In genomic region chr7:35850426-35850825, GRCm38 (mm10) we compare ENCODE assay signal across 20 mouse cellular contexts. TPM values are rescaled to one million over a fixed set of nuclear protein-coding genes. Genes with fewer than 3 reads are reported as not detected.
DNase-seq lines count a peak whose midpoint lies in the region; ATAC-seq and TF ChIP-seq lines count a peak whose summit lies in the region.
"Had no signal": no experiment of that assay in that cellular context is flagged by ENCODE, and none has a peak within 500 bp of the region (broad histone marks: within the 10 kb centered on the region; RNA-seq: fewer than 3 reads in every experiment).

No protein-coding gene starts in this region.

- TF ChIP-seq CTCF in brain, embryonic 14.5 days (IDR thresholded peaks at IDR 0.05; ENCODE audit: borderline replicate concordance, extremely low read depth, insufficient read depth, insufficient read length), result no peak

- no peaks in the 10 kb centered on the region for H3K27me3 ChIP-seq in forebrain, embryonic 14.5 days (replicated peaks; ENCODE audit: control insufficient read depth, insufficient read depth, low read length)
- no peaks in the 10 kb centered on the region for H3K27me3 ChIP-seq in forebrain, embryonic 10.5 days (ENCODE audit: poor library complexity, severe bottlenecking)
- H3K27me3 ChIP-seq in limb, embryonic 14.5 days (ENCODE audit: control insufficient read depth, insufficient read depth, low read length), result no peaks in the 10 kb centered on the region
- peaks cover 27% of the 10 kb centered on the region; the same call in 1 of the 2 replicates for H3K27me3 ChIP-seq in limb, embryonic 10.5 days (ENCODE audit: low read depth, poor library complexity, severe bottlenecking)
- H3K27me3 ChIP-seq: midbrain, embryonic 12.5 days; neural tube, embryonic 15.5 days had no signal

- H3K27ac ChIP-seq in forebrain, embryonic 14.5 days (ENCODE audit: low read depth, low read length), result no peak overlapping the region
- no peak overlapping the region for H3K27ac ChIP-seq in forebrain, embryonic 10.5 days
- no peak overlapping the region for H3K27ac ChIP-seq in limb, embryonic 14.5 days (replicated peaks; ENCODE audit: low read depth, low read length)
- no peak overlapping the region for H3K27ac ChIP-seq in limb, embryonic 10.5 days
- H3K27ac ChIP-seq: macrophage; midbrain, embryonic 12.5 days; neural tube, embryonic 15.5 days had no signal

- no peak overlapping the region for H3K9ac ChIP-seq in forebrain, embryonic 14.5 days (ENCODE audit: low read length)
- no peak overlapping the region for H3K9ac ChIP-seq in limb, embryonic 14.5 days (ENCODE audit: low read depth, low read length, severe bottlenecking)
- H3K9ac ChIP-seq: forebrain, postnatal 0 days; midbrain, embryonic 12.5 days; neural tube, embryonic 15.5 days had no signal

- H3K9me3 ChIP-seq in forebrain, embryonic 14.5 days (replicated peaks; ENCODE audit: control insufficient read depth, low read length), result no peaks in the 10 kb centered on the region
- no peaks in the 10 kb centered on the region for H3K9me3 ChIP-seq in forebrain, embryonic 10.5 days
- no peaks in the 10 kb centered on the region for H3K9me3 ChIP-seq in limb, embryonic 14.5 days (ENCODE audit: control insufficient read depth, low read length)
- H3K9me3 ChIP-seq in limb, embryonic 10.5 days (replicated peaks), result no peaks in the 10 kb centered on the region
- H3K9me3 ChIP-seq: midbrain, embryonic 12.5 days; neural tube, embryonic 15.5 days had no signal

- TF ChIP-seq POLR2A in limb, embryonic 14.5 days (IDR thresholded peaks at IDR 0.05; ENCODE audit: borderline replicate concordance, extremely low read depth, insufficient read depth, insufficient read length), result no peak
- TF ChIP-seq POLR2A in brain, embryonic 14.5 days (IDR thresholded peaks at IDR 0.05; ENCODE audit: borderline replicate concordance, extremely low read depth, insufficient read depth, insufficient read length, poor library complexity, severe bottlenecking), result no peak

- no peaks in the 10 kb centered on the region for H3K4me1 ChIP-seq in forebrain, embryonic 14.5 days (ENCODE audit: control insufficient read depth, insufficient read depth, low read length)
- H3K4me1 ChIP-seq in forebrain, embryonic 10.5 days, result peaks cover 8% of the 10 kb centered on the region; the same call in 1 of the 2 replicates
- H3K4me1 ChIP-seq in limb, embryonic 14.5 days (ENCODE audit: control insufficient read depth, insufficient read depth, low read length), result 0 out of 2 replicates have a peak, but pooled peaks cover 8% of the 10 kb centered on the region
- peaks cover 20% of the 10 kb centered on the region for H3K4me1 ChIP-seq in limb, embryonic 10.5 days
- H3K4me1 ChIP-seq: midbrain, embryonic 12.5 days had no signal

- DNase-seq in forebrain, embryonic 14.5 days (ENCODE audit: low spot score), result peak; percentile 45
- no peak for DNase-seq in forebrain, embryonic 10.5 days (ENCODE audit: extremely low spot score, low spot score)
- DNase-seq in limb, embryonic 14.5 days (ENCODE audit: low spot score), result peak; percentile 38
- no peak for DNase-seq in limb, embryonic 10.5 days (ENCODE audit: low spot score)
- peak; percentile 60 for DNase-seq in brain, embryonic 14.5 days (ENCODE audit: low read depth)
- peak; percentile 48 for DNase-seq in lung, postnatal 14 days
- no peak for DNase-seq in adrenal gland, adult 8-10 months
- no peak for DNase-seq in layer of hippocampus, postnatal 25 days (ENCODE audit: extremely low spot score in 1 of 2, low spot score in 1 of 2)
- DNase-seq: adrenal gland, postnatal 25 days; cerebellum, adult 8-10 months; embryo, embryonic 11 days; forebrain, postnatal 0 days; gastrocnemius, postnatal 10 days; kidney, adult 2 months; kidney, postnatal 36 days had no signal

- H3K36me3 ChIP-seq in forebrain, embryonic 14.5 days (ENCODE audit: control insufficient read depth, insufficient read depth, low read length), result no peaks in the 10 kb centered on the region
- H3K36me3 ChIP-seq in forebrain, embryonic 10.5 days (replicated peaks), result no peaks in the 10 kb centered on the region
- H3K36me3 ChIP-seq in limb, embryonic 14.5 days (ENCODE audit: control insufficient read depth, insufficient read depth, low read length), result no peaks in the 10 kb centered on the region
- H3K36me3 ChIP-seq in limb, embryonic 10.5 days, result no peaks in the 10 kb centered on the region
- H3K36me3 ChIP-seq: midbrain, embryonic 12.5 days; neural tube, embryonic 15.5 days had no signal

- 78% methylated on average over 5 of the region's 5 CpGs for WGBS in forebrain, embryonic 14.5 days
- WGBS in forebrain, embryonic 10.5 days, result 82% methylated on average over 5 of the region's 5 CpGs
- WGBS in limb, embryonic 14.5 days, result 56% methylated on average over 5 of the region's 5 CpGs
- WGBS in limb, embryonic 10.5 days, result 72% methylated on average over 5 of the region's 5 CpGs

- no peak for ATAC-seq in forebrain, embryonic 14.5 days
- no peak for ATAC-seq in limb, embryonic 14.5 days (ENCODE audit: low FRiP score, low read depth)
- ATAC-seq: forebrain, postnatal 0 days had no signal

- no peak overlapping the region for H3K4me3 ChIP-seq in forebrain, embryonic 14.5 days (ENCODE audit: low read depth, low read length)
- H3K4me3 ChIP-seq in forebrain, embryonic 10.5 days, result no peak overlapping the region
- no peak overlapping the region for H3K4me3 ChIP-seq in limb, embryonic 14.5 days (replicated peaks; ENCODE audit: low read length)
- H3K4me3 ChIP-seq in limb, embryonic 10.5 days, result no peak overlapping the region
- H3K4me3 ChIP-seq: midbrain, embryonic 12.5 days; myocyte; neural tube, embryonic 15.5 days had no signal

- H3K4me2 ChIP-seq in forebrain, embryonic 14.5 days (ENCODE audit: low read length), result no peak overlapping the region
- H3K4me2 ChIP-seq in limb, embryonic 14.5 days (replicated peaks; ENCODE audit: low read depth, low read length, severe bottlenecking), result no peak overlapping the region
- H3K4me2 ChIP-seq: liver, embryonic 11.5 days; midbrain, embryonic 12.5 days; neural tube, embryonic 15.5 days had no signal

RNA-seq across cellular contexts. Expression of gene Zfp507, which starts 47.6 kb away (rescaled TPM):
- polyA plus RNA-seq in forebrain, embryonic 14.5 days (2014; fragmentation: Nextera tagmentation; extraction: Ambion mirVana), result 12.0 and 12.5 TPM in 2 replicates
- polyA plus RNA-seq in forebrain, embryonic 10.5 days (2016; fragmentation: Nextera tagmentation; extraction: Ambion mirVana), result 17.5 and 18.6 TPM in 2 replicates
- polyA plus RNA-seq in limb, embryonic 14.5 days (2012; rRNA removed), result 21.8 and 22.5 TPM in 2 replicates
- 18.6 and 21.7 TPM in 2 replicates for polyA plus RNA-seq in limb, embryonic 14.5 days (2014; fragmentation: Nextera tagmentation; extraction: Ambion mirVana)
- 22.2 and 23.4 TPM in 2 replicates for polyA plus RNA-seq in limb, embryonic 10.5 days (2016; fragmentation: Nextera tagmentation; extraction: Ambion mirVana)
- 18.4 and 20.9 TPM in 2 replicates for polyA plus RNA-seq in brain, embryonic 14.5 days (2012; rRNA removed)
- total RNA-seq in adrenal gland, adult 8-10 months (2022), result 10 to 100 TPM; 29.3 to 34.7 (median 31.4) TPM
- 10 to 100 TPM; 30.7 to 31.3 TPM for total RNA-seq in layer of hippocampus, postnatal 25 days (2021)

Comparison
In these comparisons a context has a peak if more than half of its experiments do, and no peak if none do; other contexts are left out.
1. DNase-seq: peak in forebrain, embryonic 14.5 days (single experiment), limb, embryonic 14.5 days (single experiment), brain, embryonic 14.5 days (single experiment) and lung, postnatal 14 days (single experiment); none in forebrain, embryonic 10.5 days (single experiment), limb, embryonic 10.5 days (single experiment), adrenal gland, adult 8-10 months (single experiment) and layer of hippocampus, postnatal 25 days (0 of 2).